Mouse (Mus musculus): Measurements from ENCODE around the gene Olfr457. TPM values are rescaled to one million over a fixed set of nuclear protein-coding genes. Genes with fewer than 3 reads are reported as not detected.

The Olfr457 gene
- polyA plus RNA-seq, 1 experiment from 2014 or later: 0.07 TPM

Other genes starting within 250 kb of the Olfr457 start
- gene Gstk1, start 230.4 kb downstream of the Olfr457 start, polyA plus RNA-seq (2014; fragmentation: Nextera tagmentation; extraction: Ambion mirVana): 8.0 and 12.4 TPM in 2 replicates
- 0.17 TPM in 1 of 2 replicates, not detected in the other for gene Tmem139, start 214.4 kb downstream of the Olfr457 start, polyA plus RNA-seq (2014; fragmentation: Nextera tagmentation; extraction: Ambion mirVana)
- gene Casp2, start 211.3 kb downstream of the Olfr457 start, polyA plus RNA-seq (2014; fragmentation: Nextera tagmentation; extraction: Ambion mirVana): 34.0 and 34.7 TPM in 2 replicates
- gene Clcn1, start 189.7 kb downstream of the Olfr457 start, polyA plus RNA-seq (2014; fragmentation: Nextera tagmentation; extraction: Ambion mirVana): 2.2 and 2.6 TPM in 2 replicates
- gene Fam131b, start 151.7 kb downstream of the Olfr457 start, polyA plus RNA-seq (2014; fragmentation: Nextera tagmentation; extraction: Ambion mirVana): 6.9 and 7.1 TPM in 2 replicates
- gene Zyx, start 126.7 kb downstream of the Olfr457 start, polyA plus RNA-seq (2014; fragmentation: Nextera tagmentation; extraction: Ambion mirVana): 52.7 and 62.4 TPM in 2 replicates
- 0.15 and 0.33 TPM in 2 replicates for gene Epha1, start 103.1 kb downstream of the Olfr457 start, polyA plus RNA-seq (2014; fragmentation: Nextera tagmentation; extraction: Ambion mirVana)
- gene Tas2r143, start 76.1 kb downstream of the Olfr457 start, polyA plus RNA-seq (2014; fragmentation: Nextera tagmentation; extraction: Ambion mirVana): not detected in 2 replicates
- gene Tas2r135, start 70.9 kb downstream of the Olfr457 start, polyA plus RNA-seq (2014; fragmentation: Nextera tagmentation; extraction: Ambion mirVana): not detected in 2 replicates
- not detected in 2 replicates for gene Tas2r126, start 41.8 kb downstream of the Olfr457 start, polyA plus RNA-seq (2014; fragmentation: Nextera tagmentation; extraction: Ambion mirVana)
- gene Olfr458, start 11.1 kb downstream of the Olfr457 start, polyA plus RNA-seq (2014; fragmentation: Nextera tagmentation; extraction: Ambion mirVana): not detected in 2 replicates
- gene Olfr456, start 10.9 kb upstream of the Olfr457 start, polyA plus RNA-seq (2014; fragmentation: Nextera tagmentation; extraction: Ambion mirVana): not detected in 2 replicates
- not detected in 2 replicates for gene Olfr455, start 71.3 kb upstream of the Olfr457 start, polyA plus RNA-seq (2014; fragmentation: Nextera tagmentation; extraction: Ambion mirVana)
- gene Tcaf3, start 121.4 kb upstream of the Olfr457 start, polyA plus RNA-seq (2014; fragmentation: Nextera tagmentation; extraction: Ambion mirVana): not detected in 2 replicates
- gene Tcaf2, start 168.9 kb upstream of the Olfr457 start, polyA plus RNA-seq (2014; fragmentation: Nextera tagmentation; extraction: Ambion mirVana): 0.78 and 0.91 TPM in 2 replicates
- gene Tcaf1, start 233.8 kb upstream of the Olfr457 start, polyA plus RNA-seq (2014; fragmentation: Nextera tagmentation; extraction: Ambion mirVana): 224 and 238 TPM in 2 replicates